Mouse (Mus musculus) hindbrain, embryonic 11.5 days (tissue): ENCODE data around the gene Mtg1. TPM values are rescaled to one million over a fixed set of nuclear protein-coding genes. Genes with fewer than 3 reads are reported as not detected.
"Not testable (repeated sequence)": the region's sequence is repeated elsewhere in the genome, so short reads cannot be mapped to it uniquely, and the experiment has no call there.

Experiments
- ATAC-seq: fragments of 200-750 bp; cut with Nextera tagmentation; 2 replicates; pipeline ENCODE4 v1.8.0; 2017; ENCODE audit warnings: mild to moderate bottlenecking, moderate TSS enrichment, moderate library complexity; ENCODE audit not compliant: low FRiP score
- DNase-seq: peaks from one replicate; pipeline ENCODE4 v3.0.0-alpha.2; 2015; ENCODE audit warnings: low spot score
- H3K27ac ChIP-seq: fragments of 300-500 bp; sonication (generic); 2 replicates; pipeline ENCODE4 v1.5.1; 2014; ENCODE audit warnings: mild to moderate bottlenecking, low read depth, low read length
- H3K27me3 ChIP-seq: fragments of 300-500 bp; sonication (generic); 2 replicates; pipeline ENCODE4 v1.6.1; 2014; ENCODE audit warnings: mild to moderate bottlenecking, low read length, moderate library complexity, mixed read lengths; ENCODE audit not compliant: control insufficient read depth, insufficient read depth
- H3K36me3 ChIP-seq: fragments of 300-500 bp; sonication (generic); 2 replicates; pipeline ENCODE4 v1.6.1; 2014; ENCODE audit warnings: mild to moderate bottlenecking, low read length, moderate library complexity, mixed read lengths; ENCODE audit not compliant: control insufficient read depth, insufficient read depth
- H3K4me1 ChIP-seq: fragments of 300-500 bp; sonication (generic); replicated peaks from 2 replicates; pipeline ENCODE4 v1.6.1; 2014; ENCODE audit warnings: low read length, mixed read lengths; ENCODE audit not compliant: control insufficient read depth, insufficient read depth
- H3K4me2 ChIP-seq: fragments of 300-500 bp; sonication (generic); replicated peaks from 2 replicates; pipeline ENCODE4 v1.6.1; 2014; ENCODE audit warnings: mild to moderate bottlenecking, low read depth, low read length
- H3K4me3 ChIP-seq: fragments of 300-500 bp; sonication (generic); 2 replicates; pipeline ENCODE4 v1.5.1; 2014; ENCODE audit warnings: low read depth, low read length
- H3K9ac ChIP-seq: fragments of 300-500 bp; sonication (generic); 2 replicates; pipeline ENCODE4 v1.6.1; 2014; ENCODE audit warnings: low read depth, low read length
- H3K9me3 ChIP-seq: fragments of 300-500 bp; sonication (generic); 2 replicates; pipeline ENCODE4 v1.6.1; 2016; ENCODE audit warnings: low read length; ENCODE audit not compliant: control insufficient read depth
- WGBS: fragments of 180-500 bp; shearing (Covaris S2); extraction: QIAGEN DNeasy Blood & Tissue Kit; methylation state at CpG from one replicate; pipeline ENCODE4 v1.1.7; 2014; 5-methylcytosine and 5-hydroxymethylcytosine counted together
- polyA plus RNA-seq: library from polyadenylated mRNA; unstranded; fragments of >200 nt; fragmentation: Nextera tagmentation; extraction: Ambion mirVana; gene quantifications from 2 replicates; pipeline ENCODE4 v1.2.1, GENCODE M21; 2014

Mtg1 gene
- polyA plus RNA-seq, 1 experiment from 2014 or later = 22.0 TPM

DNA sequence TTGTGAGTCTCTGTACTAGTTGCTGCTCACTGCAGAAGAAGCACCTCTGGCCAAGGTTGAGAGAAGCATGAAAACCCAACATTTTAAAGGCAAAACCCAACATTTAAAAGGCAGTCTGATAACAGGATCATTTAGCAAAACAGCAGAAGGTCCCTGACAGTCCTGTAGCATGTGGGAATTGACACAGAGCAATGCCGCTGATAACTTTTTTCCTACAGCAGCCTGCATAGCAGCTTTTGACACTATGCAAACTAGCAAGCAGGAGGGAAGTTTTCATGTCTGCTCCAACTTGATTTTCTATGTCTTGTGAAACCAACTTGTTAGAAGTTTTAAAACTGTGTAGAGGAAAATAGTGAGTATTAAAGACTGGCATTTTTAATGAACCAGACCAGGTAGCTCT, 13.0 kb upstream of the Mtg1 start:
- no peak overlapping the region for H3K4me3 ChIP-seq
- ATAC-seq (no peak), DNase-seq (no peak)
- no peaks in the 10 kb centered on the region for H3K4me1 ChIP-seq
- H3K9ac ChIP-seq = no peak overlapping the region
- H3K4me2 ChIP-seq = no peak overlapping the region
- no peaks in the 10 kb centered on the region for H3K27me3 ChIP-seq
- no peak overlapping the region for H3K27ac ChIP-seq
- 94% methylated on average over 1 of the region's 1 CpGs for WGBS
- H3K36me3 ChIP-seq = no peaks in the 10 kb centered on the region
- no peaks in the 10 kb centered on the region for H3K9me3 ChIP-seq

DNA sequence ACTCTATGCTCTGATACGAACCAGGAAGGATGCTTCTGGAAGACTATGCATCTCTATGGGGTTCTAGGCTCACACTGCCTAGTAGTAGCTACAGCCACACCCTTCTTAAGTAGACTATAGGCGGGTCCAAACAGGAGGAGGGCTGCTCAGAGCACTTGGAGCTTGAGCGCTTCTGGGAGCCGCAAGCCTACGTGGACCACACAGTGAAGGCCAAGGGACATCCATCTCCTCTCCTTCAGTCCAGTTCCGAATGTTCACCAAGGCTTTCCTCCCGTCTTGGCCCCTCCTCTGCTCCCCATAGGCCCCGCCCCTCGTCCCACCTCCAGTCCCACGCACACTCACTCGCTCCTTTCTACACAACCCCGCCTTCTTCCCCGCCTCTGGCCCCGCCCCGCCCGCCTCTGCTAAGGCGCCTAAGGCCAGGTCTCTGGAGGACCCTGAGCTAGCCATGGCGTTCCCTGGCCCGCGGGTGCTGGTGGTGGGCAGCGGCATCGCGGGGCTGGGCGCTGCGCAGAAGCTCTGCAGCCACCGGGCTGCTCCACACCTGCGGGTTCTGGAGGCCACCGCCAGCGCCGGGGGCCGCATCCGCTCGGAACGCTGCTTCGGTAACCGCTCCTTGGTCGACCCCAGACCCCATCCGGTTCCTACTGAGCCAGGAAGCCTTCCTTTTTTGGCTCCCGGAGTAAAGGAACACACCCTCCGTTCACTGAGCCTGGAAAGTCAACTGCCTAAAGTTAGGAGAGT, 11.9 kb upstream of the Mtg1 start:
- peak overlapping the region; percentile 71 for H3K4me3 ChIP-seq
- H3K36me3 ChIP-seq = no peaks in the 10 kb centered on the region
- no peak overlapping the region for H3K27ac ChIP-seq
- no peaks in the 10 kb centered on the region for H3K4me1 ChIP-seq
- no peaks in the 10 kb centered on the region for H3K27me3 ChIP-seq
- no peaks in the 10 kb centered on the region for H3K9me3 ChIP-seq
- ATAC-seq (peak; percentile 97), DNase-seq (peak; percentile 93)
- H3K9ac ChIP-seq = peak overlapping the region; percentile 81
- peak overlapping the region; percentile 72 for H3K4me2 ChIP-seq
- 1% methylated on average over 40 of the region's 40 CpGs for WGBS

DNA sequence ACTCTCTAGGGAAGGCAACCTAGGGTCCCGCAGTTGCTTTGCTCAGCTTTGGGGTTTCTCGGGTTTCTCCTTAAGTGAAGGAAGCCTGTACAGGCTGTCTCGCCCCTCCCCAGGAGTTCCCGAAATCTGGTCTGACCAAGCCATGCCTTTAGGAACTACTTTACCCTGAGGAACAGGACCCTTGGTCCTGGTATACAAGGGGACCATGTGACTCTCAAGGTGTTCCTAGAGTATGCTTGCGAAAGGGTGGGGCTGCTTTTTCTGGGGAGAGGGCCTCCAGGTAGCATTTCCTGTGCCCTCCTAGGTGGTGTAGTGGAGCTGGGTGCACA, 11.4 kb upstream of the Mtg1 start:
- ATAC-seq (no peak; the same call in none of the 2 replicates), DNase-seq (no peak)
- Histone ChIP-seq H3K4me3 (peak overlapping the region; percentile 71), H3K27me3 (no peaks in the 10 kb centered on the region), H3K4me1 (no peaks in the 10 kb centered on the region), H3K9ac (peak overlapping the region; percentile 81), H3K27ac (no peak overlapping the region), H3K4me2 (peak overlapping the region; percentile 72), H3K36me3 (no peaks in the 10 kb centered on the region), H3K9me3 (no peaks in the 10 kb centered on the region)
- 3% methylated on average over 5 of the region's 5 CpGs for WGBS

DNA sequence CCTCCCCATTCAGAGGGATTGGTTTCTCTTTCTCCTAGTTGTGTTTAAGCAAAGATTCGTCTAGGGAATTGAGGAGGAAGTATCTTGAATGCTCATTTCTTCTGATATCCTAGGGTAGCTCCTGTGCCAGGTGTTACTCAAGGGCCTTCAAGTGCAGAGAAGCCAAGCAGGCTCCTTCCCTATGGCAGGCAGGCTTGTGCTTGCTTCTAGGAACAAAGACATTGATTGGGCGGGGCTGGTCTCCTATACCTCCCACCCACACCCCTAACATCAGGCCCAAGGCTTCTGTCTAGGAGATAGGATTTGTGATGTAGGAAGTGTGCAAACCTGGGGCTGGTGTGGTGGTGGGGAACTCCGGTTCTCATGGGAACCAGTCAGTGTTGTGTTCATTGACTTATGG, 10.4 kb upstream of the Mtg1 start:
- no peak for DNase-seq
- 84% methylated on average over 3 of the region's 3 CpGs for WGBS
- H3K27me3 ChIP-seq = no peaks in the 10 kb centered on the region
- H3K27ac ChIP-seq = no peak overlapping the region
- H3K4me3 ChIP-seq = no peak overlapping the region
- no peak for ATAC-seq
- H3K4me2 ChIP-seq = no peak overlapping the region
- H3K9ac ChIP-seq = no peak overlapping the region
- H3K36me3 ChIP-seq = no peaks in the 10 kb centered on the region
- no peaks in the 10 kb centered on the region for H3K9me3 ChIP-seq
- H3K4me1 ChIP-seq = no peaks in the 10 kb centered on the region

DNA sequence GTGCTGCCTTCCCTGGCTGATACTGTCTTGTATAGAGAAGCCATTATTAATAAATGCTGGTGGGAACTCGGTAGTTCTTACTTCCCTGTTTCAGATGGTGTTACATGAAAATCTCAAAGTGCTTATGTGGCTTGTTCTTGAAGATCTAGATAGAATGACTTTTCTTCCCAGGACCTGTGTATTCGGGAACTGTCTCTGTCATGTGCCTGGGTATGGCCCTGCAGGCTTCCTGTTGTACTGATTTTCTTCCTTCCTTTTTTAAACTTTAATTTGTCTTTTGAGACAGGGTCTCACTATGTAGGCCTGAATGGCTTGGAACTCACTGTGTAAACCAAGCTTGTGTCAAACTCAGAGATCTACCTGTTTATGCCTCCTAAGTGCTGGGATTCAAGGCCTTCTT, 9.5 kb upstream of the Mtg1 start:
- Histone ChIP-seq H3K4me3 (no peak overlapping the region), H3K27me3 (no peaks in the 10 kb centered on the region), H3K9ac (no peak overlapping the region), H3K9me3 (no peaks in the 10 kb centered on the region), H3K36me3 (no peaks in the 10 kb centered on the region), H3K27ac (no peak overlapping the region), H3K4me2 (no peak overlapping the region), H3K4me1 (no peaks in the 10 kb centered on the region)
- WGBS = 93% methylated on average over 2 of the region's 2 CpGs
- DNase-seq (no peak), ATAC-seq (no peak)

DNA sequence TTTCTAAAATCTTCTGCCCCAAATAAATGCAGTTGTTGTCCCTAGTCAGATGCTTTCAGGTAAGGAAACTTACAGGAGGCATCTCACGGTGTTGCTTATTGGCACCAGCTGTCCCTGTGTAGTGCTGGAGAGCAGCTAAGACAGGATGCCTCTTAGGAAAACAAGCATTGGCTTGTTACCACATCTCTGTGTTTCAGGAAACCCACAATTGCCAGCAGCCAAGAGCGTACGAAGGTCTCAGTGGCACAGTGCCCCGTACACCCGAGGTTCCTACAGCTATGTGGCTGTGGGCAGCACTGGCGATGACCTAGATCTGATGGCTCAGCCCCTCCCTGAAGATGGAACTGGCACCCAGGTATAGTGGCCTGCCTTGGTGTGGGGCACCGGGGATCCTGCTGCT, 5.2 kb upstream of the Mtg1 start:
- 95% methylated on average over 6 of the region's 7 CpGs for WGBS
- ATAC-seq, H3K4me3 ChIP-seq, H3K36me3 ChIP-seq, DNase-seq, H3K27ac ChIP-seq, H3K9ac ChIP-seq, H3K4me1 ChIP-seq, H3K4me2 ChIP-seq, H3K27me3 ChIP-seq, H3K9me3 ChIP-seq: not testable (repeated sequence)

DNA sequence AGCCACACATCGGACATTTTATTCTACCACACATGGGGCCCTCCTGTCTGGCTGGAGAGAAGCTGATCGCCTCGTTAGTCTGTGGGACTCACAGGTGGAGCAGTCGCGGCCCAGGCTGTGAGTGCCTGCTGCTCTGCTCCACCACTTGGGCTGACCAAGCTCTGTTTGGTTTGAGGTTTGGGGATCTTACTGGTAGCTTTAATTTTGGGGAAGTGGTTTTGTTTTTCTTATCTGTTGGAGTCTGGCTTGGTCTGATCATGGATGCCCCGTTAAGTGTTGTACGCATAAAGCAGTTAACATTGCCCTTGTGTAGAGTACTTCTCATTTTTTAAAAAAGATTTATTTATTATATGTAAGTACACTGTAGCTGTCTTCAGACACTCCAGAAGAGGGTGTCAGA, 3.3 kb upstream of the Mtg1 start:
- H3K4me1 ChIP-seq, H3K36me3 ChIP-seq, H3K27ac ChIP-seq, H3K9ac ChIP-seq, H3K4me3 ChIP-seq, H3K9me3 ChIP-seq, H3K27me3 ChIP-seq, DNase-seq, ATAC-seq, H3K4me2 ChIP-seq: not testable (repeated sequence)
- 95% methylated on average over 5 of the region's 7 CpGs for WGBS

DNA sequence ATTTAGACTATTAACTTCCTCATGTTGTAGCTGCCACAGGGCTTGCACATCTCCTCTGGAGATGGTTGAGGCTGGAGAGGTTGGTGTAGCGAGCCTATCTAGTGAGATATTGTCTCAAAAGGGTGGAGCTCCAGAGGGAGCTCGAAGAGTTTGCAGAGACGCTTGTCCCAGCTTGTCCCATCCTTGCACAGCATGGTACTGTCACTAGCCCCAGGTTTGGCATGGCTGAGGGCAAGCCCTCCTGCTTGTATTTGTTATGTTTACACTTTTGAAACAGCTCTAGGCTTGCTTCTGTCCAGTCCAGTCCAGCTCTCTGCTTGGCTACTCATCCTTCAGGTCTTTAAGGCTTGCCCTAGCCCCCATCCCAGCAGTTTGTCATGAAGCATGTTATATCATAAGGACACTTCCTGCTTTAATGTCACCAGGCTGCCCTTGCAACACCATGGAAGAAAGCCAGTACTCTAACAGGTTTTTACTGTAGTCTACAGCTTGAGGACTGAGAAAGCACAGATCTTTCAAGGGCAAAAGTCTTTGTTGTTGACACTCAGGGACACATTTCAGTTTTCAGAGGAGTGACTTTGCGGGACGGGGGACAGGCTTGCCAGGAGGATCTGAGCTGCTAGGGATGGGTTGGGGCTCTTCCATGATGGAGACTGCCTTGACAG, 2.1 kb upstream of the Mtg1 start:
- H3K36me3 ChIP-seq = no peaks in the 10 kb centered on the region
- WGBS = 89% methylated on average over 5 of the region's 5 CpGs
- ATAC-seq = no peak
- no peaks in the 10 kb centered on the region for H3K4me1 ChIP-seq
- H3K27me3 ChIP-seq = no peaks in the 10 kb centered on the region
- H3K9me3 ChIP-seq = no peaks in the 10 kb centered on the region
- H3K4me3 ChIP-seq = no peak overlapping the region
- no peak overlapping the region for H3K27ac ChIP-seq
- no peak overlapping the region for H3K9ac ChIP-seq
- no peak overlapping the region for H3K4me2 ChIP-seq
- DNase-seq = no peak

DNA sequence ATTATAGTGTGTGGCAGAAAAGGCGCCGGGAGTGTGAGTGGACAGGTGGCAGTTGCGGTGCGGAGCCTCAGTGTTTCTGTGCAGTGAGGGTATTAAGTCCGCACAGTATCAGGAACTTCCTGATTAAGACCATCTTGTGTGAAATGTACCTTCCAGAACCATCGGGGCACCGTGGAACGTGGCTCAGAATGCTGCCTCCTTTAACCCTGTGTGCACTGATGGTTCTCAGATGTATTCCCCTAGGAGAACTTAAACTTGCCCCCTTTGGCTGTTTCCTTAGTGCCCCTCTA, 602 bp downstream of the Mtg1 start:
- ATAC-seq = no peak
- 2% methylated on average over 8 of the region's 8 CpGs for WGBS
- peak overlapping the region; percentile 85 for H3K9ac ChIP-seq
- no peaks in the 10 kb centered on the region for H3K36me3 ChIP-seq
- H3K4me3 ChIP-seq = peak overlapping the region; percentile 78
- H3K27ac ChIP-seq = 0 out of 2 replicates have a peak overlapping the region, but pooled peaks have one; percentile 30
- peak overlapping the region; percentile 88 for H3K4me2 ChIP-seq
- DNase-seq = no peak
- no peaks in the 10 kb centered on the region for H3K4me1 ChIP-seq
- no peaks in the 10 kb centered on the region for H3K27me3 ChIP-seq
- no peaks in the 10 kb centered on the region for H3K9me3 ChIP-seq
